Mouse (Mus musculus): Measurements from ENCODE around the gene Ctso.

The Ctso gene

DNA sequence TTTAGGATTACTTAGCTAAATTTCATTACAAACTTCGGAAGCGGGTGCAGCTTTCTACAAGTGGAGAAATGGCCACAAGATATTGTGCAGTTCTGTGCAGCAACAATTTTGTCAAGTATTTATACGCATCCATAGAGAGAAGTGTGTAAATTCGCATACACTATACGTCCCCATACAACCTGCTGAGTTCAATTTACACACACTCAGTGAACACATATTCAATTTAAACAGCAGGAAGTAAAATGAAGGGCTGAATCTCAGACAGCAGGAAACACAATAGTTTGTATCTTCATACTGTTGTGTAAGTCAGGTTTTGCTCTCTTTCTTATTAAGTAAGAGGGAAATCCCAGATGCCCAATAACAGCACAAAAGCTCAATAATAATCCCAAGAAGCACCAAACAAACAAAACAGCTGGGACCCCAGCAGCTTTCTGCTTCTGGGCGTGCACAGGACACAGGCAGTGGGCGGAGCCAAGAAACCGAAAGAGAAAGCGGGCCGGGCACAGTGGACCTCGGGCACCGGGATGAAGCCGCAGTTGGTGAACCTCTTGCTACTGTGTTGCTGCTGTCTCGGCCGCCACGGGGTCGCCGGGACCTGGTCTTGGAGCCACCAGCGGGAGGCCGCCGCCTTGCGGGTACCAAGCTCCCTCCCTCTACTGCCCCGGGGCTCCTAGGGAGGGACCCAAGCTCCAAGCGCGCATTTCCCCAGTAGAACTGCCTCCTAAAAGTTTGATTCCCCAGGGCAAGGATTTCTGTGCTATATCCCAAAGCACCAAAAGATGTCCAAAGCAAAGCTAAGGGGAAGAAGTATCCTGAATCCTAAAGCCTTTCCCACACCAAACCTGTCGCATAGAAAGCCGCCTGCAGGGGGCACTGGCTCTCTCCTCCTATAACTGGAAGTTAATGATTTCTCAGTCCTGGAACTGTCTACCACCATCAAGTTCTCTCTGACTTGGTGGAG lies at the start of gene Ctso:
Gene Ctso, plus strand, starts transcription at position 461 of the 961 bp plus-strand sequence.
- no peak for DNase-seq (ENCODE audit: low read depth, low spot score)

GRCm38 (mm10) chr3:81883916-81884315 lies 48.5 kb upstream of the Ctso start:
- DNase-seq (ENCODE audit: low read depth, low spot score) = no peak

DNA sequence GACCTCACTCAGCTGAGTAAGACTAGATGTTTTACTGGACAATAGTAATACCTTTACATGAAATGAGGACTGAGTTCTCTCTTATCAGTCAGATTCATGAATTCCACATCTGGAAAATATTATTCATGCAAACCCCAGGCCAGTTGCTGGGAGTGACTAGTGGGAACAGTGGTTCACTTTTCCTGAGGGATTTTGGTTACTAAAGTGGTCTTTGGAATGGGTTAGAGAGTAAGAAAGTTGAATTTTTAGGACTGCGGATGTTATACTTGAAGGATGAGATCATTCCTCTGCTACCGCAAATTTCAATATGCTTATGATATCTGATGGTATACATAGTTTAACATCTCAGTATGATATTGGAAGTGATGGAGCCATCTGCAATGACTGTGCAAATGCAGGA lies 46.8 kb upstream of the Ctso start:
- DNase-seq (ENCODE audit: low read depth, low spot score) = no peak

- DNase-seq (ENCODE audit: low read depth, low spot score) = no peak
These were observed 43.3 kb upstream of the Ctso start for GRCm38 (mm10) chr3:81889137-81889536.

GRCm38 (mm10) chr3:81910286-81911036 lies 21.9 kb upstream of the Ctso start:
- DNase-seq (ENCODE audit: low read depth, low spot score) = no peak

GRCm38 (mm10) chr3:81916030-81916686 lies 16.2 kb upstream of the Ctso start:
- DNase-seq (ENCODE audit: low read depth, low spot score) = no peak

DNA sequence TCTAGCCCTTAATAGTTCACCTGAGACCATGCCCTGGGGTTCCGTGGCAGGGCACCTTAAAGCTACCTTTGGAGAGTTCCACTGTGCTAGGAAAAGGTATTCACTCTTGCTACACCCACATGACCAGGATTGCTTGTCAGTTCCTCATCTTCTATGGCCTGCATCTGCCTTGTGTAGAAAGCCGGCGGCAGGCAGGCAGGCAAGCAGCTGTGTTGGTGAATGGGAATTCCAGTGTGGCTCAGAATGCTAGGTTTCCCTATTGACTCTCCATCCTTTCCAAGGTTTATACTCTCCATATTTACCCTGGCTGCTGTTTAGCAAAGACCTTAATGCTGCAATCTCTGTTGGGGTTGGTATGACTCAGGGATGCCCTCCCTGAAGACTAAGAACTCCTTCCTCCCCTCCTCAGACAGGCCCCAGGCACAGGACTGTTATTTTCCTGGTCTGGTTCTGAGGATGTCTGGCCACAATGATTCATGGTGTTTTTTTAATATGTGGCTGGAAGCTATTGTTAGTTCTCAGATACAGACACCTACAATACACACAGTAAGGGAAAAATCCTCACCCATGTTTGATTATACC lies 15.0 kb upstream of the Ctso start:
- no peak for DNase-seq (ENCODE audit: low read depth, low spot score)

GRCm38 (mm10) chr3:81918215-81918614 lies 14.2 kb upstream of the Ctso start:
- no peak for DNase-seq (ENCODE audit: low read depth, low spot score)

DNA sequence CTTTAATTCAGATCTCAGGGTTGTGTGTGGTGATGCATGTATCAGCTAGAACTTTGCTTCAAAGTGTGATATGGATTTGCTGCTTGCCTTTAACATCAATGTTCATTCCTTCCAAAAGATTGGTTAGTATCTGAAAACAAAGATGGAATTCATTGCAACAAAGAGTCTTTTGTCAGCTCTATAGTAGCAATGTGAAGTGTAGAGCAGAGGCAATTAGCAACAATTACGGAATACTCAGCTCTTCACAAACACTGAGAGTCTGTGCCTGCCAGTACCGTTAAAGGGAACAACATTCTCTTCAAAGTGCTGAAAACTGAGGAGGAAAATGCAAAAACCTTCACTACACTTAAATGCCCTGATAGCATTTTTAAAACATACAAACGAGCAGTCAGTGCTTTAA lies 12.7 kb upstream of the Ctso start:
- DNase-seq (ENCODE audit: low read depth, low spot score) = no peak

DNA sequence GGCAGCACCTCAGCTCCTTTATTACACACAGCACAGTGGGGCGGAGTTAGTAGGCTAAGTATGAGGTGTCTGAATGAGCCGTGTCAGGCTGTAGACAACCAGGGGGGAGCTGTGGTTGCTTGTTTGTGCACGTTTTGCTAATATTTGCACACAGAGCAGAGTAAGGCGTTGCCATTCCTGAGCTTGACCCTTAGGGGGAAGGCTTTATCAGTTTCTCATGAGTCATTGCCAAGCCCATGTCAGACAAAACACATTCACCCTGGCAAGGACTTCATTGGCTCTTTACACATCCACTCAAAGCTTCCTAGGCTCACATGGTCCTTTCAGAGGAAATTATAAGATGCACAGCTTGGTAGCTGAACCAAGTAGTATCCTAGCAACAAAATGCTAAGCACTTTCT lies 9.5 kb upstream of the Ctso start:
- DNase-seq (ENCODE audit: low read depth, low spot score) = no peak

DNA sequence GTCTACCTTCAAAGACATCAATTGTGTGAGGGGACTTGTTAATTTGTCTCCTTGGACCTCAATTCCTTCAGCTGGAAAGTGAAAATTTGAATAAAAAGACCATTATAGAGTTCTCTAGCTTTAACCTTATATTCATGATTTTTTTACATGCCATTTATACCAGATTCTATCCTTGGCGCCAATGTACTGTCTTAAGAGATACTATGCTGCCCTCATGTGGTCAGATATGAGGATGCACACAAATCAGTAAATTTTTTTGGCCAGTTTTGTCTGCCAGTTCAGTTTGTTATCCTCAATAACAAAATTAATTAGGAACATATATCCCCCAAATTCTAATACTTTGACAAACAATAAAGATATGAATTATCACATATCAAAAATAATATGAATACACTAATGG lies 7.5 kb upstream of the Ctso start:
- no peak for DNase-seq (ENCODE audit: low read depth, low spot score)

DNA sequence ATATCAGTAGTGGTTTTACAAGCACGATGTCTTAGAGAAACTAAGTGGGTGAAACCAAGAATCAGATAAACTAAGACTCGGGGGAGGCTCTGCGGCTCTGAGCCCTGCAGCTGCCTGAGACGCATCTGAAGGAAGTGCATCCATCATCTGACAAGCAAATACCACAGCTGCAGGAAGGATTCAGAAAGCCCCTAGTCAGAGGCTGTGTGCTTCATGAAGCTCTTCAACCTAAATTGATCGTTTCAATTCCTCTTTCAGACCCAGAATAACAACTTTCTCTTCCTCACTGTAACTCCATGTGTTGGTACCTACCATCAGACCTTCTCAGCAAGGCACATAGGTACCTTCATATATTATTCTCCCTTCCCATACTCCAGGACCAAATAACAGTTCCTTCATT lies 6.5 kb upstream of the Ctso start:
- DNase-seq (ENCODE audit: low read depth, low spot score) = no peak

DNA sequence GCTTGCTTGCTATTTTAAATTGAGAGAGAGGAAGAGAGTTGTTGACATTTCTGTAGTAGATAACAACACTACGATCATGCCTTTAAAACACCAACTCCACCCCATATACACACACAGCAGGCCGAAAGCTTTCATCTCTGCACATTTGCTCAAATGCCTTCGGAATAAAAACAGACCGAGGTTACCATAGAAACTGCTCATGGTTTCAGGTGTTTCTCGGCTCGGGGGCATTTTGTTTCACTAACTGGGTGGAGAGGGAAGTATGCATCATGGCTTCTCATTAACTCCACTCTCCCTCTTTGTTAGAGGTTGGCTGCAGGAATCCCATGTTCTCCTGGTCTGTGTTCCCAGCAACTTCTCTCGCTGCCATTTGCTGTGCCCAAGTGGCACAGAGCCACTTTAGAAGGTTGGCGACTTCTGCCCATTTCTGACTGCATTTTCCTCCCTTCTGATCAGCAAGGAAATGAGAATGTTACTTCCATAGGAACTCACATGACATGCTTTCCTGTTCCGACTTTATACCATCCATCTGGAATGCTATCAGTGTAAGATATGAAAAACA lies 5.6 kb upstream of the Ctso start:
- DNase-seq (ENCODE audit: low read depth, low spot score) = no peak

- no peak for DNase-seq (ENCODE audit: low read depth, low spot score)
These were observed 3.3 kb upstream of the Ctso start for GRCm38 (mm10) chr3:81929073-81929472.

- DNase-seq (ENCODE audit: low read depth, low spot score) = no peak
These were observed 706 bp upstream of the Ctso start for GRCm38 (mm10) chr3:81931695-81932094.

GRCm38 (mm10) chr3:81933348-81933747 lies 947 bp downstream of the Ctso start:
- DNase-seq (ENCODE audit: low read depth, low spot score) = no peak

GRCm38 (mm10) chr3:81938924-81939323 lies 6.5 kb downstream of the Ctso start:
- DNase-seq (ENCODE audit: low read depth, low spot score) = no peak

GRCm38 (mm10) chr3:81942341-81942740 lies 9.9 kb downstream of the Ctso start:
- DNase-seq (ENCODE audit: low read depth, low spot score) = no peak

- DNase-seq (ENCODE audit: low read depth, low spot score) = no peak
These were observed 10.7 kb downstream of the Ctso start for GRCm38 (mm10) chr3:81943097-81943496.

- DNase-seq (ENCODE audit: low read depth, low spot score) = no peak
These were observed 12.5 kb downstream of the Ctso start for GRCm38 (mm10) chr3:81944851-81945393.

GRCm38 (mm10) chr3:81949048-81949447 lies 16.6 kb downstream of the Ctso start:
- no peak for DNase-seq (ENCODE audit: low read depth, low spot score)
